Mouse (Mus musculus) limb, embryonic 13.5 days (tissue): ENCODE results near the gene Krt80. TPM values are rescaled to one million over a fixed set of nuclear protein-coding genes. Genes with fewer than 3 reads are reported as not detected.
A peak's percentile ranks its signal among the peaks of the same experiment; 100 is the strongest.

Source experiments
- ATAC-seq: fragments of 200-750 bp; cut with Nextera tagmentation; 2 replicates; pipeline ENCODE4 v1.8.0; 2017; ENCODE audit warnings: low read depth, moderate number of reproducible peaks, moderate TSS enrichment; ENCODE audit not compliant: low FRiP score
- H3K27ac ChIP-seq: fragments of 300-500 bp; sonication (generic); 2 replicates; pipeline ENCODE4 v1.5.1; 2015; ENCODE audit warnings: inconsistent platforms, mild to moderate bottlenecking, moderate library complexity
- H3K27me3 ChIP-seq: fragments of 300-500 bp; sonication (generic); 2 replicates; pipeline ENCODE4 v1.6.1; 2015; ENCODE audit warnings: mild to moderate bottlenecking, inconsistent platforms
- H3K36me3 ChIP-seq: fragments of 300-500 bp; sonication (generic); 2 replicates; pipeline ENCODE4 v1.6.1; 2015; ENCODE audit warnings: inconsistent platforms, mild to moderate bottlenecking, moderate library complexity
- H3K4me1 ChIP-seq: fragments of 300-500 bp; sonication (generic); 2 replicates; pipeline ENCODE4 v1.6.1; 2015; ENCODE audit warnings: inconsistent platforms
- H3K4me2 ChIP-seq: fragments of 300-500 bp; sonication (generic); replicated peaks from 2 replicates; pipeline ENCODE4 v1.6.1; 2015; ENCODE audit warnings: inconsistent platforms, mild to moderate bottlenecking, moderate library complexity
- H3K4me3 ChIP-seq: fragments of 300-500 bp; sonication (generic); 2 replicates; pipeline ENCODE4 v1.5.1; 2015; ENCODE audit warnings: moderate library complexity, mild to moderate bottlenecking, inconsistent platforms
- H3K9ac ChIP-seq: fragments of 300-500 bp; sonication (generic); 2 replicates; pipeline ENCODE4 v1.6.1; 2015; ENCODE audit warnings: mild to moderate bottlenecking, inconsistent platforms
- H3K9me3 ChIP-seq: fragments of 300-500 bp; sonication (generic); 2 replicates; pipeline ENCODE4 v1.6.1; 2016; ENCODE audit warnings: inconsistent platforms
- WGBS: fragments of 180-500 bp; shearing (Covaris S2); methylation state at CpG from one replicate; pipeline ENCODE4 v1.1.7; 2015; 5-methylcytosine and 5-hydroxymethylcytosine counted together
- polyA plus RNA-seq: library from polyadenylated mRNA; unstranded; fragments of >200 nt; fragmentation: Nextera tagmentation; extraction: Ambion mirVana; gene quantifications from 2 replicates; pipeline ENCODE4 v1.2.1, GENCODE M21; 2015

The Krt80 gene
- polyA plus RNA-seq, 1 experiment from 2014 or later = 1.0 TPM

DNA sequence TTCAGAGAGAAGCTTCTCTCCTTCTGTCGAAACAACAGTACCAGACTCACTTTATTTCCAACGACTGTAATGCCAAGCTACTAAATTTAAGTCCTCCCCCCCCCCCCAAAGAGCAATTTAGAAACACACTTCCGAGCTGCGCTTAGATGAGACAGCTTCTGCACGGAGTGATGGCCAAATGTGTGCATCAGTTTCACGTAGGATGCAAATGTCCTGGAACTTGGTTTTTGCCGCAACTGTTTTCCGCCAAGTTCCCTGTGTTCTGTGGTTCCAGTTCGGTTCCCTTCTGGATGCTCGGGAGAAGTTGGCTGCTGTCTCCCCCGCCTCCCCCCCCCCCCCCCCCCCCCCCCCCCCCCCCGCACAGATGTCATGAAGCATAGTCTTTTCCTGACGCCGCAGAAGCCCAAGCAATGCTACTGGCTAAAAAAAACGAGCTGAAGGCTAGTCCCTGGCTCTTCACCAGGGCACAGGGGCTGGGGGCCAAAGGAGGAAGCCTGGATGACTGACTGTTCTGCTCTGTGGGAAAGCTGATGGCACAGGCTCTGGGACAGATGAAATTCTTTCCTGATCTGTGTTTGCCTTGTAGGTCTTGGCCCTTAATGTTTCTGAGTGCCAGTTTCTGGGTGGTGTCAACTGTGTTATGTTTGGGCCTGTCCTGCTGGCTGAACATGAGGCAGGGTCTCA, 58.7 kb downstream of the Krt80 start:
- H3K9me3 ChIP-seq = no peaks in the 10 kb centered on the region
- no peak overlapping the region for H3K4me3 ChIP-seq
- no peak overlapping the region for H3K27ac ChIP-seq
- WGBS = 56% methylated on average over 14 of the region's 15 CpGs
- H3K9ac ChIP-seq = no peak overlapping the region
- peaks cover 19% of the 10 kb centered on the region for H3K4me1 ChIP-seq
- no peak overlapping the region for H3K4me2 ChIP-seq
- H3K27me3 ChIP-seq = no peaks in the 10 kb centered on the region
- H3K36me3 ChIP-seq = no peaks in the 10 kb centered on the region
- ATAC-seq = no peak

DNA sequence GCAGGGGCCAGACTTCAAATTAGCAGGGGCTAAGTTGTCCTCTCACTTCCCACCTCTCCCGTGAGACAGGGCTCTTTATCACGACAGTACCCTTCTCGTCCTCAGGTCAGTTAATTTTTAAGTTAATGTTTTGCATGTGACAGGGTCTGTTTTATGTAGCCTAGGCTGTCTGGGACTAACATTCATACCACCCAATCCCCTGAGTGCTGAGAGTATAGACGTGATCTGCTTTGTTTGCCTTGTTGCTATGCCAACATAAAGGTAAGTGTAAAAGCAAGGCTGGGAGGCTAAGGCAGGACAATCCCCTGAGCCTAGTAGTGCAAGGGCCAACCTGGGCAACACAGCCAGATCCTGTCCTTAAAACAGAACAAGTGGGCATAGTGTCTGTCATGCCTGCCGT, 60.5 kb downstream of the Krt80 start:
- Histone ChIP-seq H3K27me3 (no peaks in the 10 kb centered on the region), H3K36me3 (no peaks in the 10 kb centered on the region), H3K4me1 (peaks cover 16% of the 10 kb centered on the region), H3K9me3 (no peaks in the 10 kb centered on the region), H3K9ac (no peak overlapping the region), H3K27ac (no peak overlapping the region), H3K4me2 (no peak overlapping the region), H3K4me3 (no peak overlapping the region)
- 32% methylated on average over 5 of the region's 5 CpGs for WGBS
- ATAC-seq = no peak

- Histone ChIP-seq H3K4me2 (0 out of 2 replicates have a peak overlapping the region, but pooled peaks have one; percentile 1), H3K27me3 (no peaks in the 10 kb centered on the region), H3K9ac (no peak overlapping the region), H3K4me3 (no peak overlapping the region), H3K27ac (0 out of 2 replicates have a peak overlapping the region, but pooled peaks have one; percentile 44), H3K4me1 (peaks cover 16% of the 10 kb centered on the region), H3K9me3 (no peaks in the 10 kb centered on the region), H3K36me3 (no peaks in the 10 kb centered on the region)
- 62% methylated on average over 13 of the region's 13 CpGs for WGBS
- ATAC-seq = no peak; the same call in 1 of the 2 replicates
These were observed 61.3 kb downstream of the Krt80 start for GRCm38 (mm10) chr15:101308440-101309348.

- Histone ChIP-seq H3K4me3 (no peak overlapping the region), H3K4me2 (no peak overlapping the region), H3K27ac (no peak overlapping the region), H3K36me3 (no peaks in the 10 kb centered on the region), H3K9ac (no peak overlapping the region), H3K4me1 (peaks cover 16% of the 10 kb centered on the region), H3K27me3 (no peaks in the 10 kb centered on the region), H3K9me3 (no peaks in the 10 kb centered on the region)
- WGBS = 82% methylated on average over 4 of the region's 4 CpGs
- ATAC-seq = no peak
These were observed 63.5 kb downstream of the Krt80 start for GRCm38 (mm10) chr15:101306459-101306858.

- H3K4me2 ChIP-seq = no peak overlapping the region
- H3K36me3 ChIP-seq = no peaks in the 10 kb centered on the region
- no peaks in the 10 kb centered on the region for H3K27me3 ChIP-seq
- peaks cover 5% of the 10 kb centered on the region for H3K4me1 ChIP-seq
- no peak overlapping the region for H3K9ac ChIP-seq
- H3K9me3 ChIP-seq = no peaks in the 10 kb centered on the region
- no peak overlapping the region for H3K27ac ChIP-seq
- no peak for ATAC-seq
- WGBS = 80% methylated on average over 4 of the region's 4 CpGs
- H3K4me3 ChIP-seq = no peak overlapping the region
These were observed 66.1 kb downstream of the Krt80 start for GRCm38 (mm10) chr15:101303830-101304229.

GRCm38 (mm10) chr15:101302201-101302600, 67.8 kb downstream of the Krt80 start:
- WGBS = 75% methylated on average over 3 of the region's 3 CpGs
- peaks cover 6% of the 10 kb centered on the region for H3K4me1 ChIP-seq
- no peak overlapping the region for H3K4me2 ChIP-seq
- H3K36me3 ChIP-seq = no peaks in the 10 kb centered on the region
- no peak overlapping the region for H3K9ac ChIP-seq
- no peak overlapping the region for H3K27ac ChIP-seq
- no peaks in the 10 kb centered on the region for H3K27me3 ChIP-seq
- no peak for ATAC-seq
- no peak overlapping the region for H3K4me3 ChIP-seq
- H3K9me3 ChIP-seq = no peaks in the 10 kb centered on the region

- Histone ChIP-seq H3K4me2 (no peak overlapping the region), H3K4me1 (peaks cover 17% of the 10 kb centered on the region), H3K9me3 (no peaks in the 10 kb centered on the region), H3K4me3 (no peak overlapping the region), H3K9ac (no peak overlapping the region), H3K27ac (no peak overlapping the region), H3K36me3 (no peaks in the 10 kb centered on the region), H3K27me3 (no peaks in the 10 kb centered on the region)
- WGBS = 71% methylated on average over 6 of the region's 6 CpGs
- ATAC-seq = no peak
These were observed 69.8 kb downstream of the Krt80 start for GRCm38 (mm10) chr15:101300128-101300527.

- no peak for ATAC-seq
- H3K4me2 ChIP-seq = no peak overlapping the region
These were observed 70.4 kb downstream of the Krt80 start for GRCm38 (mm10) chr15:101299480-101299960.

DNA sequence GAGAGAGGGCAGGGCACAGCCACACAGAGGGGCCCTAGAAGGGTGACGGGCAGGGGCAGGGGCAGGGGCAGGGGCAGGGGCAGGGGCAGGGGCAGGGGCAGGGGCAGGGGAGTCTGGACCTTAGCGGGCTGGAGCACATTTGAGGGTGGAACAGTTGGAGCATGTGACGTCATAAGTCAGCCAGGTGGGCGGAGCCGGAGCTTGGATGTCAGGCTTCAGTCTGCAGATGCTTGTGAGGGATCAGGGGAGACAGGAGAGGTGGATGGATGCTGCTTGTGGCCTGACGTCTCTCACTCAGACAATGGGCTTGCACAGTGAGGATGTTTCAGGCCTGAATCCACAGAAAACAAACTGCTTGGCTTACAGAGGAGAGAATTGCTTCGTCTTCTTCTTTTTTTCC, 71.4 kb downstream of the Krt80 start:
- H3K9me3 ChIP-seq = no peaks in the 10 kb centered on the region
- ATAC-seq = no peak
- peak overlapping the region; percentile 43 for H3K4me2 ChIP-seq
- 13% methylated on average over 6 of the region's 7 CpGs for WGBS
- H3K36me3 ChIP-seq = no peaks in the 10 kb centered on the region
- H3K4me3 ChIP-seq = no peak overlapping the region
- H3K27ac ChIP-seq = no peak overlapping the region
- H3K9ac ChIP-seq = no peak overlapping the region
- H3K27me3 ChIP-seq = no peaks in the 10 kb centered on the region
- peaks cover 32% of the 10 kb centered on the region for H3K4me1 ChIP-seq

More at GRCm38 (mm10) chr15:101299480-101299960, 70.4 kb downstream of the Krt80 start:
- Histone ChIP-seq H3K9me3 (no peaks in the 10 kb centered on the region), H3K4me1 (peaks cover 23% of the 10 kb centered on the region), H3K27ac (no peak overlapping the region), H3K27me3 (no peaks in the 10 kb centered on the region), H3K4me3 (no peak overlapping the region), H3K9ac (no peak overlapping the region), H3K36me3 (no peaks in the 10 kb centered on the region)
- WGBS = 85% methylated on average over 14 of the region's 14 CpGs

- Histone ChIP-seq H3K4me2 (peak overlapping the region; percentile 43), H3K27me3 (no peaks in the 10 kb centered on the region), H3K9ac (no peak overlapping the region), H3K27ac (no peak overlapping the region), H3K4me1 (peaks cover 38% of the 10 kb centered on the region), H3K9me3 (no peaks in the 10 kb centered on the region), H3K4me3 (no peak overlapping the region), H3K36me3 (no peaks in the 10 kb centered on the region)
- WGBS = 30% methylated on average over 7 of the region's 7 CpGs
- ATAC-seq = no peak
These were observed 72.0 kb downstream of the Krt80 start for GRCm38 (mm10) chr15:101297988-101298387.
